Mouse (Mus musculus) heart, embryonic 15.5 days (tissue): ENCODE data around the gene Ttc33. TPM values are rescaled to one million over a fixed set of nuclear protein-coding genes. Genes with fewer than 3 reads are reported as not detected.

Experiments used
- ATAC-seq: fragments of 200-750 bp; cut with Nextera tagmentation; replicated peaks from 2 replicates; pipeline ENCODE4 v1.8.0; 2017; ENCODE audit warnings: low read depth, moderate TSS enrichment; ENCODE audit not compliant: insufficient number of reproducible peaks, insufficient read depth, low FRiP score
- H3K27ac ChIP-seq: fragments of 300-500 bp; sonication (generic); 2 replicates; pipeline ENCODE4 v1.5.1; 2015; ENCODE audit warnings: mild to moderate bottlenecking, inconsistent platforms
- H3K27me3 ChIP-seq: fragments of 300-500 bp; sonication (generic); 2 replicates; pipeline ENCODE4 v1.6.1; 2015; ENCODE audit warnings: inconsistent platforms
- H3K36me3 ChIP-seq: fragments of 300-500 bp; sonication (generic); 2 replicates; pipeline ENCODE4 v1.6.1; 2015; ENCODE audit warnings: mild to moderate bottlenecking, inconsistent platforms
- H3K4me1 ChIP-seq: fragments of 300-500 bp; sonication (generic); replicated peaks from 2 replicates; pipeline ENCODE4 v1.6.1; 2015; ENCODE audit warnings: inconsistent platforms
- H3K4me2 ChIP-seq: fragments of 300-500 bp; sonication (generic); 2 replicates; pipeline ENCODE4 v1.6.1; 2015; ENCODE audit warnings: inconsistent platforms, mild to moderate bottlenecking, moderate library complexity
- H3K4me3 ChIP-seq: fragments of 300-500 bp; sonication (generic); 2 replicates; pipeline ENCODE4 v1.5.1; 2015; ENCODE audit warnings: mild to moderate bottlenecking, inconsistent platforms
- H3K9ac ChIP-seq: fragments of 300-500 bp; sonication (generic); 2 replicates; pipeline ENCODE4 v1.6.1; 2015; ENCODE audit warnings: mild to moderate bottlenecking, inconsistent platforms
- H3K9me3 ChIP-seq: fragments of 300-500 bp; sonication (generic); replicated peaks from 2 replicates; pipeline ENCODE4 v1.6.1; 2016; ENCODE audit warnings: inconsistent platforms
- WGBS: fragments of 180-500 bp; shearing (Covaris S2); methylation state at CpG from one replicate; pipeline ENCODE4 v1.1.7; 2015; ENCODE audit warnings: mixed read lengths; 5-methylcytosine and 5-hydroxymethylcytosine counted together
- polyA plus RNA-seq: library from polyadenylated mRNA; unstranded; fragments of >200 nt; fragmentation: Nextera tagmentation; extraction: Ambion mirVana; gene quantifications from 2 replicates; pipeline ENCODE4 v1.2.1, GENCODE M21; 2015

Gene Ttc33
- polyA plus RNA-seq, 1 experiment from 2014 or later = 33.7 TPM

GRCm38 (mm10) chr15:5234659-5235058, 49.3 kb downstream of the Ttc33 start:
- Histone ChIP-seq H3K27me3 (no peaks in the 10 kb centered on the region), H3K4me2 (no peak overlapping the region), H3K9me3 (no peaks in the 10 kb centered on the region), H3K9ac (no peak overlapping the region), H3K4me3 (no peak overlapping the region), H3K27ac (no peak overlapping the region), H3K36me3 (no peaks in the 10 kb centered on the region), H3K4me1 (peaks cover 7% of the 10 kb centered on the region; the same call in 1 of the 2 replicates)
- no peak for ATAC-seq
- whole genome bisulfite sequencing = 83% methylated on average over 16 of the region's 16 CpGs

GRCm38 (mm10) chr15:5235527-5235926, 50.2 kb downstream of the Ttc33 start:
- no peak overlapping the region for H3K4me3 ChIP-seq
- H3K9me3 ChIP-seq = no peaks in the 10 kb centered on the region
- no peaks in the 10 kb centered on the region for H3K27me3 ChIP-seq
- H3K4me2 ChIP-seq = peak overlapping the region; percentile 19; the same call in 1 of the 2 replicates
- ATAC-seq = no peak
- H3K4me1 ChIP-seq = peaks cover 7% of the 10 kb centered on the region; the same call in 1 of the 2 replicates
- no peak overlapping the region for H3K27ac ChIP-seq
- no peaks in the 10 kb centered on the region for H3K36me3 ChIP-seq
- WGBS = 25% methylated on average over 8 of the region's 8 CpGs
- no peak overlapping the region for H3K9ac ChIP-seq

GRCm38 (mm10) chr15:5236538-5236937, 51.2 kb downstream of the Ttc33 start:
- H3K27ac ChIP-seq = no peak overlapping the region
- H3K4me1 ChIP-seq = peaks cover 7% of the 10 kb centered on the region; the same call in 1 of the 2 replicates
- peaks cover 4% of the 10 kb centered on the region; the same call in 1 of the 2 replicates for H3K27me3 ChIP-seq
- H3K36me3 ChIP-seq = no peaks in the 10 kb centered on the region
- H3K9ac ChIP-seq = no peak overlapping the region
- 15% methylated on average over 6 of the region's 6 CpGs for WGBS
- no peak overlapping the region for H3K4me2 ChIP-seq
- no peak for ATAC-seq
- H3K4me3 ChIP-seq = no peak overlapping the region
- no peaks in the 10 kb centered on the region for H3K9me3 ChIP-seq

DNA sequence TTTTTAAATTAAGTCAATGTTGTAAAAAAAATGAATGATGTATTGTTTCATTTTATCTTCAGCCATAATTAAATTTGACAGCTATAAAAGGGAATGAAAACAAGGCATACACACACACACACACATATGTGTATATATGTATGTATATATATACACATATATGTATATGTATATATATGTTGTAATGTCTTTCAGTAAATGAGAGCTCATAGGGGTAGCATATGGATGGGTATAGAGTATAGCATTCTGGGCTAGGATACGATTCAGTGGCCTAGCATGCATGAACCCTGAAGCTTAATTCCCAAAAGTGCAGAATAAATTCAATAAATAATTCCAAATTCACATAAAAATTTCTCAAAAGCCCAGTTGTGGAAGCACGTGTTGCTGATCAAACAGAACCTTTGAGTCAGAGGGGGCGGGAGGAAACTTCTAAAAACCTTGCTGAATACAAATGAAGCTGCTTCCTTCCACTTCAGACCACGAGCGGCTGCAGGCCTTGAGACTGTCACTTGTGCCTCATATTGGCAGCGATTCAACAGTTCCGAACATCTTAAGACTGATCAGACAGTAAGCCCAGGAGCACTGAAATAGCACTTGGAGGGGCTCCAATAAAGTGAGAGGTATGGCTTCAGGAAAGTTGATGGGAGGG, 51.8 kb downstream of the Ttc33 start:
- Histone ChIP-seq H3K9ac (no peak overlapping the region), H3K27ac (no peak overlapping the region), H3K4me3 (no peak overlapping the region), H3K36me3 (no peaks in the 10 kb centered on the region), H3K4me2 (no peak overlapping the region), H3K9me3 (no peaks in the 10 kb centered on the region), H3K27me3 (peaks cover 8% of the 10 kb centered on the region), H3K4me1 (peaks cover 11% of the 10 kb centered on the region)
- 42% methylated on average over 7 of the region's 7 CpGs for WGBS
- no peak for ATAC-seq

GRCm38 (mm10) chr15:5238073-5238472, 52.7 kb downstream of the Ttc33 start:
- 49% methylated on average over 7 of the region's 7 CpGs for WGBS
- Histone ChIP-seq H3K9ac (no peak overlapping the region), H3K4me3 (no peak overlapping the region), H3K27ac (no peak overlapping the region), H3K9me3 (no peaks in the 10 kb centered on the region), H3K27me3 (peaks cover 18% of the 10 kb centered on the region), H3K36me3 (no peaks in the 10 kb centered on the region), H3K4me1 (peaks cover 20% of the 10 kb centered on the region), H3K4me2 (no peak overlapping the region)
- no peak for ATAC-seq

- H3K36me3 ChIP-seq = no peaks in the 10 kb centered on the region
- H3K4me2 ChIP-seq = no peak overlapping the region
- ATAC-seq = no peak
- peaks cover 25% of the 10 kb centered on the region for H3K4me1 ChIP-seq
- no peaks in the 10 kb centered on the region for H3K9me3 ChIP-seq
- no peak overlapping the region for H3K9ac ChIP-seq
- H3K27ac ChIP-seq = no peak overlapping the region
- H3K4me3 ChIP-seq = no peak overlapping the region
- peaks cover 23% of the 10 kb centered on the region for H3K27me3 ChIP-seq
- WGBS = 81% methylated on average over 4 of the region's 4 CpGs
Observed at GRCm38 (mm10) chr15:5238553-5238952, 53.2 kb downstream of the Ttc33 start.

DNA sequence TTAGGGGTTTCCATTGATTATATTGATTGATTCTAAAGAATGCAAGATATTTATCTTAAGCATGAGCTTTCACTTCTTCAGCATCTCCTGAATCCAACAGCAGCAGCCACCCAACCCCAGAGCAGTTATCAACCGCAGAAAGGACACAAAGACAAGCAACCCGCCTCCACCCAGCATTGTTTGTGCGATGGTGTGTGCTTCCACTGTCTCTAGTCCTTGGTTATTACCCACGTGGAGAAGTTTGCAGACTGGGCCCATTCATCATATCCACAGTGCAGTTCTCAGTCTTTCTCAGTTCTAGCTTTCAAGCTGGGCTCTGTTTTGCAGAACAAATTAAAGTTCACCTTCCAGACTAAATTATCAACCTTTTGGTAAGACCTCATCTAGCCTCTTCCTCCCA, 54.0 kb downstream of the Ttc33 start:
- no peak for ATAC-seq
- Histone ChIP-seq H3K4me1 (peaks cover 29% of the 10 kb centered on the region), H3K4me3 (peak overlapping the region; percentile 8; the same call in 1 of the 2 replicates), H3K27me3 (peaks cover 28% of the 10 kb centered on the region), H3K27ac (peak overlapping the region; percentile 33), H3K9ac (no peak overlapping the region), H3K9me3 (no peaks in the 10 kb centered on the region), H3K36me3 (no peaks in the 10 kb centered on the region), H3K4me2 (peak overlapping the region; percentile 99)
- 71% methylated on average over 4 of the region's 4 CpGs for WGBS

- 39% methylated on average over 6 of the region's 6 CpGs for WGBS
- H3K36me3 ChIP-seq = no peaks in the 10 kb centered on the region
- H3K9ac ChIP-seq = no peak overlapping the region
- H3K9me3 ChIP-seq = no peaks in the 10 kb centered on the region
- no peak for ATAC-seq
- peak overlapping the region; percentile 99 for H3K4me2 ChIP-seq
- peak overlapping the region; percentile 33 for H3K27ac ChIP-seq
- peaks cover 32% of the 10 kb centered on the region for H3K27me3 ChIP-seq
- H3K4me3 ChIP-seq = peak overlapping the region; percentile 61
- H3K4me1 ChIP-seq = peaks cover 32% of the 10 kb centered on the region
Observed at GRCm38 (mm10) chr15:5239901-5240300, 54.6 kb downstream of the Ttc33 start.

DNA sequence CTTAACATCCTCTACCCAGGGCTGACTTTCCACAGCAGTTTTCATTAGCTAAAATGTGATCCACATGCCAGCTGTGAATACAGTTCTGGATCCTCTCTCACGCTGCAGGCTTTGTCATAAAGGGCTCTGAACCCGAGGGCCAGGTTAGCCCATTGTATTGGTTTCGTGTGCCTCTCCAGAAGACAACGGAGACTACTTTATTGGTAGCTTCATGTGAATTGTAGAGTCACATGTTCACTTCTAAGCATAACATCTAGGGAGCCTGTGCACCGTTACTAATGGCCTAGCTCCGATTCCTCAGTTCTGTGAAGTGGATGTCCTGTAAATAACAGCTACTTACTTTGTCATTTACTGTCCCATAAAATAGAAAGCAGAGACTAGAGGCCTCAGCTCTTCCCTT, 55.0 kb downstream of the Ttc33 start:
- H3K4me2 ChIP-seq = peak overlapping the region; percentile 99; the same call in 1 of the 2 replicates
- peak overlapping the region; percentile 33; the same call in 1 of the 2 replicates for H3K27ac ChIP-seq
- H3K27me3 ChIP-seq = peaks cover 32% of the 10 kb centered on the region
- 73% methylated on average over 6 of the region's 6 CpGs for WGBS
- H3K36me3 ChIP-seq = no peaks in the 10 kb centered on the region
- H3K4me1 ChIP-seq = peaks cover 31% of the 10 kb centered on the region
- H3K9ac ChIP-seq = no peak overlapping the region
- no peak for ATAC-seq
- no peaks in the 10 kb centered on the region for H3K9me3 ChIP-seq
- peak overlapping the region; percentile 61; the same call in 1 of the 2 replicates for H3K4me3 ChIP-seq

- ATAC-seq = no peak
- peak overlapping the region; percentile 18; the same call in 1 of the 2 replicates for H3K27ac ChIP-seq
- peak overlapping the region; percentile 40 for H3K9ac ChIP-seq
Observed at GRCm38 (mm10) chr15:5241304-5242201, 56.2 kb downstream of the Ttc33 start.

GRCm38 (mm10) chr15:5242241-5243035, 57.1 kb downstream of the Ttc33 start:
- peaks cover 37% of the 10 kb centered on the region for H3K27me3 ChIP-seq
- H3K9ac ChIP-seq = peak overlapping the region; percentile 40
- no peak for ATAC-seq
- H3K4me2 ChIP-seq = peak overlapping the region; percentile 99
- peak overlapping the region; percentile 18; the same call in 1 of the 2 replicates for H3K27ac ChIP-seq
- WGBS = 3% methylated on average over 61 of the region's 61 CpGs
- no peaks in the 10 kb centered on the region for H3K9me3 ChIP-seq
- H3K4me1 ChIP-seq = peaks cover 26% of the 10 kb centered on the region
- peak overlapping the region; percentile 61 for H3K4me3 ChIP-seq
- no peaks in the 10 kb centered on the region for H3K36me3 ChIP-seq

More at GRCm38 (mm10) chr15:5241304-5242201, 56.2 kb downstream of the Ttc33 start:
- WGBS = 25% methylated on average over 12 of the region's 12 CpGs
- H3K4me2 ChIP-seq = peak overlapping the region; percentile 99
- H3K4me1 ChIP-seq = peaks cover 26% of the 10 kb centered on the region
- H3K27me3 ChIP-seq = peaks cover 37% of the 10 kb centered on the region
- no peaks in the 10 kb centered on the region for H3K9me3 ChIP-seq
- peak overlapping the region; percentile 61 for H3K4me3 ChIP-seq
- no peaks in the 10 kb centered on the region for H3K36me3 ChIP-seq
